Mouse (Mus musculus): ENCODE data around the gene Kcnmb3. TPM values are rescaled to one million over a fixed set of nuclear protein-coding genes. Genes with fewer than 3 reads are reported as not detected.
A peak's percentile ranks its signal among the peaks of the same experiment; 100 is the strongest.

The Kcnmb3 gene
- under 1 TPM; 0.17 to 0.39 TPM for total RNA-seq (2021)

GRCm38 (mm10) chr3:32492097-32493090 is at the start of gene Kcnmb3:
Kcnmb3 (minus strand) TSS chr3:32492231.
- no peak for DNase-seq (ENCODE audit: low spot score in 2 of 2)
- intact Hi-C loops (cut with DNase I) = no loop called here

- intact Hi-C loops (cut with DNase I) = no loop called here
- DNase-seq (ENCODE audit: low spot score in 2 of 2) = no peak
These were observed 46.1 kb upstream of the Kcnmb3 start for GRCm38 (mm10) chr3:32538091-32538490.

GRCm38 (mm10) chr3:32537556-32537955 is 45.5 kb upstream of the Kcnmb3 start:
- DNase-seq (ENCODE audit: low spot score in 2 of 2) = peak; percentile 10 to 23
- intact Hi-C loops (cut with DNase I) = no loop called here

GRCm38 (mm10) chr3:32535692-32536091 is 43.7 kb upstream of the Kcnmb3 start:
- DNase-seq (ENCODE audit: low spot score in 2 of 2) = no peak
- intact Hi-C loops (cut with DNase I) = no loop called here

GRCm38 (mm10) chr3:32530041-32530440 is 38.0 kb upstream of the Kcnmb3 start:
- DNase-seq (ENCODE audit: low spot score in 2 of 2) = no peak
- intact Hi-C loops (cut with DNase I) = no loop called here

GRCm38 (mm10) chr3:32529303-32529898 is 37.4 kb upstream of the Kcnmb3 start, which contains the start of gene Mfn1:
Mfn1 (plus strand) TSS chr3:32529465.
- DNase-seq (ENCODE audit: low spot score in 2 of 2) = peak; percentile 92
- intact Hi-C loops (cut with DNase I) = no loop called here

GRCm38 (mm10) chr3:32527181-32527580 is 35.1 kb upstream of the Kcnmb3 start:
- intact Hi-C loops (cut with DNase I) = no loop called here
- DNase-seq (ENCODE audit: low spot score in 2 of 2) = no peak

GRCm38 (mm10) chr3:32513528-32513927 is 21.5 kb upstream of the Kcnmb3 start:
- DNase-seq (ENCODE audit: low spot score in 2 of 2) = no peak
- intact Hi-C loops (cut with DNase I) = no loop called here

- intact Hi-C loops (cut with DNase I) = no loop called here
- no peak for DNase-seq (ENCODE audit: low spot score in 2 of 2)
These were observed 20.8 kb upstream of the Kcnmb3 start for GRCm38 (mm10) chr3:32512686-32513284.

- peak in 1 of 2 experiments; percentile 26 for DNase-seq (ENCODE audit: low spot score in 2 of 2)
- intact Hi-C loops (cut with DNase I) = loop anchor here (2.0 kb wide), 1 partner anchor 114 kb away; the partner anchor contains the start of gene Pik3ca
These were observed 19.1 kb upstream of the Kcnmb3 start for GRCm38 (mm10) chr3:32511191-32511550.

- intact Hi-C loops (cut with DNase I) = loop anchor here (2.0 kb wide), 1 partner anchor 114 kb away; the partner anchor contains the start of gene Pik3ca
These were observed 18.6 kb upstream of the Kcnmb3 start for GRCm38 (mm10) chr3:32510375-32511190.

GRCm38 (mm10) chr3:32509496-32510374 is 17.7 kb upstream of the Kcnmb3 start, which contains the start of gene Zfp639:
Zfp639 (plus strand) TSS chr3:32510259.
- intact Hi-C loops (cut with DNase I) = loop anchor here (2.0 to 5.0 kb wide), 2 partner anchors 113 to 717 kb away; partner anchors contain the start of gene Pik3ca
- DNase-seq (ENCODE audit: low spot score in 2 of 2) = no peak

More at GRCm38 (mm10) chr3:32510375-32511190, 18.6 kb upstream of the Kcnmb3 start:
- peak; percentile 90 to 92 for DNase-seq (ENCODE audit: low spot score in 2 of 2)

GRCm38 (mm10) chr3:32508666-32509324 is 16.8 kb upstream of the Kcnmb3 start:
- intact Hi-C loops (cut with DNase I) = loop anchor here (1.0 to 5.0 kb wide), 2 partner anchors 175 to 716 kb away; no protein-coding TSS in a partner anchor
- DNase-seq (ENCODE audit: low spot score in 2 of 2) = peak; percentile 62 to 69

GRCm38 (mm10) chr3:32506366-32507225 is 14.6 kb upstream of the Kcnmb3 start:
- intact Hi-C loops (cut with DNase I) = loop anchor here (5.0 kb wide), 1 partner anchor 714 kb away; no protein-coding TSS in a partner anchor
- DNase-seq (ENCODE audit: low spot score in 2 of 2) = no peak

GRCm38 (mm10) chr3:32505841-32506240 is 13.8 kb upstream of the Kcnmb3 start:
- no peak for DNase-seq (ENCODE audit: low spot score in 2 of 2)
- intact Hi-C loops (cut with DNase I) = loop anchor here (5.0 kb wide), 1 partner anchor 714 kb away; no protein-coding TSS in a partner anchor

GRCm38 (mm10) chr3:32500346-32500745 is 8.3 kb upstream of the Kcnmb3 start:
- DNase-seq (ENCODE audit: low spot score in 2 of 2) = no peak
- intact Hi-C loops (cut with DNase I) = no loop called here

GRCm38 (mm10) chr3:32496711-32497070 is 4.7 kb upstream of the Kcnmb3 start:
- intact Hi-C loops (cut with DNase I) = no loop called here
- no peak for DNase-seq (ENCODE audit: low spot score in 2 of 2)
